20 mouse cellular contexts compared by ENCODE assay signal in the genomic region with DNA sequence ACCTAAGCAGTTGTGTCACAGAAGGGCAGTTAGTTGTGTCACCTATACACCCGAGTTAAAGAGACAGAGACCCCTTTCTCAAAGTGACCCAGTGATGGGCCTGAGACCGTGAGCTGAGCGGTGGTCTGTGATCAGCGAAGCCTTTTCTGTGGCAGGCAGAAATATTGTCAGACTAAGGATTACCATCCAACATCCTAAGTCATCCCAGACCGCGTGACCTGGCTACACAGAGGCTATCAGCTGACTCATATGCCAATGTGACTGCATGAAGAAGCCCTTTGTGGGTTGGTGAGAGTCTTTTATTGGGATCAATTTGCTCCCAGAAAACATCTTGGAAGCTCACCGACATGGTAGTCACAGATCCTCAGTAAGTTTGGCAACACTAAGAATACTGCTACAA. TPM values are rescaled to one million over a fixed set of nuclear protein-coding genes. Genes with fewer than 3 reads are reported as not detected.
DNase-seq lines count a peak whose midpoint lies in the region.
"Had no signal": no experiment of that assay in that cellular context is flagged by ENCODE, and none has a peak within 500 bp of the region (broad histone marks: within the 10 kb centered on the region; RNA-seq: fewer than 3 reads in every experiment).

No protein-coding gene starts in this region.

- DNase-seq in adrenal gland, adult (ENCODE audit: inconsistent age in 2 of 2, low spot score in 1 of 2), result peak; percentile 33 to 54
- DNase-seq in adrenal gland, adult 18-20 months (ENCODE audit: low spot score in 2 of 2), result no peak
- peak; percentile 59 for DNase-seq in adrenal gland, adult 2 months
- no peak for DNase-seq in adrenal gland, postnatal 10 days
- DNase-seq in adrenal gland, postnatal 25 days, result peak; percentile 23
- no peak for DNase-seq in adrenal gland, adult 8-10 months
- DNase-seq in adrenal gland, postnatal 36 days, result peak; percentile 44 to 53
- DNase-seq in adrenal gland, postnatal 4 days (ENCODE audit: low spot score in 2 of 2), result no peak
- DNase-seq: adrenal gland, postnatal 14 days; B cell, adult 2 months; cerebellum, adult 11 months; cerebellum, adult 11-12 months; cerebellum, adult 18-20 months; cerebellum, adult 2 months; cerebellum, adult 8-10 months; cerebellum, adult 9-10 months; cerebellum, adult 9-11 months; cerebellum, postnatal 10 days; cerebellum, postnatal 14 days; cerebellum, postnatal 25 days had no signal

RNA-seq across cellular contexts. Expression of a gene that starts 43.6 kb away (rescaled TPM):
- 100 to 1,000 TPM in 1 of 2 experiments, 10 to 100 TPM in 1; 57.2 to 102 TPM for total RNA-seq in adrenal gland, adult 18-20 months (2021)
- 10 to 100 TPM; 69.1 to 73.1 TPM for total RNA-seq in adrenal gland, adult 2 months (2021)
- polyA plus RNA-seq in adrenal gland, adult 2 months (2012; rRNA removed), result 0.24 and 0.29 TPM in 2 replicates
- 100 to 1,000 TPM; 116 to 124 TPM for total RNA-seq in adrenal gland, postnatal 10 days (2021)
- 38.6 and 46.0 TPM in 2 replicates for total RNA-seq in adrenal gland, postnatal 25 days (2021)
- 10 to 100 TPM; 19.3 to 32.5 (median 28.6) TPM for total RNA-seq in adrenal gland, adult 8-10 months (2022)
- total RNA-seq in adrenal gland, postnatal 36 days (2021), result 10 to 100 TPM; 49.4 to 55.5 TPM
- 10 to 100 TPM; 41.3 to 49.1 TPM for total RNA-seq in adrenal gland, postnatal 4 days (2021)

Comparison
In these comparisons a context has a peak if more than half of its experiments do, and no peak if none do; other contexts are left out.
1. DNase-seq: peak in adrenal gland, adult (2 of 2), adrenal gland, adult 2 months (single experiment), adrenal gland, postnatal 25 days (single experiment) and adrenal gland, postnatal 36 days (2 of 2); none in adrenal gland, adult 18-20 months (0 of 2), adrenal gland, postnatal 10 days (single experiment), adrenal gland, adult 8-10 months (single experiment) and adrenal gland, postnatal 4 days (0 of 2).